Mouse (Mus musculus): ENCODE data around the gene P3h1. TPM values are rescaled to one million over a fixed set of nuclear protein-coding genes. Genes with fewer than 3 reads are reported as not detected.
A peak's percentile ranks its signal among the peaks of the same experiment; 100 is the strongest.

The P3h1 gene
- total and polyA plus RNA-seq, 3 experiments: 15.7 to 30.2 TPM; not detected in 1

DNA sequence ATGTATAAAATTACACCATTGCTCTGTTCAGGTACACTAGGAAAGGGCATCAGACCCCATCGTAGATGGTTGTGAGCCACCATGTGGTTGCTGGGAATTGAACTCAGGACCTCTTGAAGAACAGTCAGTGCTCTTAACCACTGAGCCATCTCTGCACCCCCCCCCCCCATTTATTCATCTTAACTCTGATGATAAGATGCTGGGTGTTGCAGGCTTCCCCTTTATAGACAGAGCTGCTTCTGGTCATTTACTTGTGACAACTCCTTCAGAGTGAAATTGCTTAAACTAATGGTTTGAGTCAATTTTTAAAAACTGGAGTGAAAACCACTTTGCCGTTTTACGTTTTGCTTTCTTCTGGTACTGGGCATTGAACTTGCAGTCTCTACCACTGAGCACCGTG, 40.0 kb upstream of the P3h1 start:
- Histone ChIP-seq H3K9me3 (replicated peaks; ENCODE audit: insufficient read depth, low read length) (no peaks in the 10 kb centered on the region), H3K4me3 (ENCODE audit: control insufficient read depth in 1 of 2, insufficient read depth in 1 of 2, low read depth in 2 of 2, low read length in 2 of 2) (no peak overlapping the region), H3K4me1 (ENCODE audit: control insufficient read depth in 1 of 2, insufficient read depth in 2 of 2, low read length in 2 of 2) (peaks cover 19 to 40% of the 10 kb centered on the region in 2 experiments), H3K36me3 (ENCODE audit: control insufficient read depth in 1 of 2, insufficient read depth in 2 of 2, low read length in 2 of 2) (peaks cover 0 to 48% of the 10 kb centered on the region in 2 experiments; a peak in 2 of 4 replicates), H3K27ac (ENCODE audit: control insufficient read depth, low read depth, low read length) (peak overlapping the region; percentile 100), H3K9ac (ENCODE audit: control insufficient read depth, low read depth, low read length, poor library complexity, severe bottlenecking) (peak overlapping the region; percentile 15; the same call in 1 of the 2 replicates), H3K27me3 (ENCODE audit: control insufficient read depth in 1 of 2, insufficient read depth in 2 of 2, low read length in 2 of 2) (no peaks in the 10 kb centered on the region), H3K79me2 (ENCODE audit: control insufficient read depth, insufficient read depth, low read length, poor library complexity) (peaks cover 24% of the 10 kb centered on the region)
- peak; percentile 61 for DNase-seq (ENCODE audit: low read depth, low spot score)
- no peak for TF ChIP-seq JUND (IDR thresholded peaks at IDR 0.05; ENCODE audit: low read depth, low read length)
- no peak for TF ChIP-seq ZNF384 (IDR thresholded peaks at IDR 0.05; ENCODE audit: low read depth, low read length)
- TF ChIP-seq MYC (IDR thresholded peaks at IDR 0.05; ENCODE audit: low read depth, low read length): 0 out of 2 replicates have a peak, but pooled peaks have one; percentile 13
- no peak for TF ChIP-seq TAL1 (IDR thresholded peaks at IDR 0.05; ENCODE audit: low read length)
- TF ChIP-seq ZKSCAN1 (IDR thresholded peaks at IDR 0.05; ENCODE audit: low read depth, low read length): no peak
- no peak for TF ChIP-seq CHD1 (IDR thresholded peaks at IDR 0.05; ENCODE audit: low read depth, low read length)
- no peak for TF ChIP-seq E2F4 (IDR thresholded peaks at IDR 0.05; ENCODE audit: borderline replicate concordance, low read depth, low read length)
- TF ChIP-seq TBP (IDR thresholded peaks at IDR 0.05; ENCODE audit: low read depth, low read length): peak; percentile 94
- no peak for TF ChIP-seq MYB (IDR thresholded peaks at IDR 0.05; ENCODE audit: low read depth, low read length)
- TF ChIP-seq ZC3H11A (IDR thresholded peaks at IDR 0.05; ENCODE audit: low read depth, low read length): no peak
- TF ChIP-seq MEF2A (IDR thresholded peaks at IDR 0.05; ENCODE audit: extremely low read depth, insufficient replicate concordance, low read depth, low read length, poor library complexity, severe bottlenecking): no peak
- 0 out of 2 replicates have a peak, but pooled peaks have one; percentile 58 for TF ChIP-seq MXI1 (IDR thresholded peaks at IDR 0.05; ENCODE audit: low read depth, low read length)
- TF ChIP-seq GATA1 (IDR thresholded peaks at IDR 0.05; ENCODE audit: low read depth, low read length): peak; percentile 25; the same call in 1 of the 2 replicates
- peak; percentile 34; the same call in 1 of the 2 replicates for TF ChIP-seq ETS1 (IDR thresholded peaks at IDR 0.05; ENCODE audit: low read depth, low read length)
- TF ChIP-seq UBTF (IDR thresholded peaks at IDR 0.05; ENCODE audit: borderline replicate concordance, insufficient read depth, low read depth, low read length): no peak
- TF ChIP-seq RAD21 (IDR thresholded peaks at IDR 0.05; ENCODE audit: low read depth, low read length): no peak
- no peak for TF ChIP-seq MAZ (IDR thresholded peaks at IDR 0.05; ENCODE audit: low read depth, low read length)
- no peak for TF ChIP-seq MAFK (IDR thresholded peaks at IDR 0.05; ENCODE audit: borderline replicate concordance, low read depth, low read length)
- no peak for TF ChIP-seq SMC3 (IDR thresholded peaks at IDR 0.05; ENCODE audit: low read depth, low read length)
- no peak for TF ChIP-seq ZMIZ1 (IDR thresholded peaks at IDR 0.05; ENCODE audit: low read depth, low read length)
- no peak for TF ChIP-seq HCFC1 (IDR thresholded peaks at IDR 0.05; ENCODE audit: low read depth, low read length)
- no peak for TF ChIP-seq POLR2A (IDR thresholded peaks at IDR 0.05; ENCODE audit: control insufficient read depth in 1 of 2, insufficient read depth in 1 of 2, low read depth in 1 of 2, low read length in 2 of 2, poor library complexity in 1 of 2)
- TF ChIP-seq MAX (IDR thresholded peaks at IDR 0.05; ENCODE audit: low read length): no peak
- TF ChIP-seq SIN3A (IDR thresholded peaks at IDR 0.05; ENCODE audit: low read length): 0 out of 2 replicates have a peak, but pooled peaks have one; percentile 38
- no peak for TF ChIP-seq KAT2A (conservative IDR thresholded peaks at IDR 0.05; ENCODE audit: low read depth, low read length)
- no peak for TF ChIP-seq USF1 (IDR thresholded peaks at IDR 0.05; ENCODE audit: low read depth, low read length)
- TF ChIP-seq CHD2 (IDR thresholded peaks at IDR 0.05; ENCODE audit: low read length): no peak
- no peak for TF ChIP-seq GABPA (IDR thresholded peaks at IDR 0.05; ENCODE audit: low read depth, low read length)
- TF ChIP-seq POLR2AphosphoS2 (IDR thresholded peaks at IDR 0.05; ENCODE audit: low read length): no peak
- TF ChIP-seq ELF1 (IDR thresholded peaks at IDR 0.05; ENCODE audit: low read depth, low read length): no peak
- no peak for TF ChIP-seq USF2 (IDR thresholded peaks at IDR 0.05; ENCODE audit: borderline replicate concordance in 1 of 2, insufficient read depth in 1 of 2, low read depth in 1 of 2, low read length in 2 of 2)
- TF ChIP-seq BHLHE40 (IDR thresholded peaks at IDR 0.05; ENCODE audit: borderline replicate concordance, low read depth, low read length): no peak
- peak in 1 of 2 experiments; percentile 25; a peak in 1 of 4 replicates for TF ChIP-seq EP300 (IDR thresholded peaks at IDR 0.05; ENCODE audit: low read depth in 1 of 2, low read length in 2 of 2)
- no peak for TF ChIP-seq RCOR1 (IDR thresholded peaks at IDR 0.05; ENCODE audit: low read depth, low read length)
- no peak for TF ChIP-seq NRF1 (IDR thresholded peaks at IDR 0.05; ENCODE audit: insufficient read depth, low read depth, low read length, poor library complexity, severe bottlenecking)
- no peak for TF ChIP-seq TCF12 (IDR thresholded peaks at IDR 0.05; ENCODE audit: low read depth, low read length)
- TF ChIP-seq POLR2AphosphoS5 (IDR thresholded peaks at IDR 0.05; ENCODE audit: borderline replicate concordance, low read depth, low read length): no peak
- TF ChIP-seq CTCF (IDR thresholded peaks at IDR 0.05 in 2 of 3, conservative IDR thresholded peaks at IDR 0.05 in 1 of 3; ENCODE audit: control insufficient read depth in 1 of 3, insufficient read depth in 1 of 3, low read depth in 2 of 3, low read length in 3 of 3, poor library complexity in 1 of 3, severe bottlenecking in 1 of 3): no peak
